9 mouse cellular contexts compared by ENCODE assay signal in the genomic region with DNA sequence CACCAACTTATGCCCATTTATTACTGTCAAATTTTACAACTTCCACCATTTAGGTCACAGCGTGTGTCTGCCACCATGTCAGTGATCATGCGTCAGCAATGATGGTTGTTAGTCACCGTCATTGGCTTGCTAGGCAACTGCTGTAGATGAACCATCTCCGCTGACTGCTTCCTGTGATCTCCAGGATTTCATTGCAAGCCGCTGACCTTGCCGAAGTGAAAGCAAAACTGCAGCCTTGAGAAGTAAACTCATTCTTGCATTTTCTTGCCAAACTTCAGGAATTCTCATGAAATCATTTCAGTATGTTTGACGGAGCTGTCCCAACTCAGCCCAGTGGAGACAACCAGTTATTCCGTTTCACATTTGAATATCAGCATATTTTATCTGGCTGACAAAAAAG.
DNase-seq lines count a peak whose midpoint lies in the region; ATAC-seq and TF ChIP-seq lines count a peak whose summit lies in the region.
"Had no signal": no experiment of that assay in that cellular context is flagged by ENCODE, and none has a peak within 500 bp of the region (broad histone marks: within the 10 kb centered on the region; RNA-seq: fewer than 3 reads in every experiment).

No protein-coding gene starts in this region.

- no peaks in the 10 kb centered on the region for H3K4me1 ChIP-seq in kidney, postnatal 0 days (replicated peaks; ENCODE audit: insufficient read depth, low read length)
- H3K4me1 ChIP-seq in small intestine, adult 2 months (ENCODE audit: control insufficient read depth, insufficient read depth, insufficient read length, low read length), result no peaks in the 10 kb centered on the region
- no peaks in the 10 kb centered on the region for H3K4me1 ChIP-seq in intestine, embryonic 15.5 days (replicated peaks)

- no peak for TF ChIP-seq CTCF in kidney, postnatal 0 days (IDR thresholded peaks at IDR 0.05; ENCODE audit: low read depth)
- TF ChIP-seq CTCF in small intestine, adult 2 months (IDR thresholded peaks at IDR 0.05; ENCODE audit: extremely low read depth, insufficient read length, insufficient replicate concordance, low read depth, low read length), result no peak

- 66% methylated on average over 8 of the region's 8 CpGs for WGBS in kidney, postnatal 0 days
- WGBS in small intestine, adult 2 months, result 77% methylated on average over 8 of the region's 8 CpGs
- WGBS in intestine, embryonic 15.5 days, result 85% methylated on average over 8 of the region's 8 CpGs

- no peaks in the 10 kb centered on the region for H3K27me3 ChIP-seq in kidney, postnatal 0 days (ENCODE audit: insufficient read depth, low read length)
- H3K27me3 ChIP-seq in small intestine, adult 2 months (ENCODE audit: control insufficient read depth, insufficient read depth, low read length), result no peaks in the 10 kb centered on the region
- no peaks in the 10 kb centered on the region for H3K27me3 ChIP-seq in intestine, embryonic 15.5 days (replicated peaks)

- DNase-seq in ovary, adult 18-20 months (ENCODE audit: low spot score), result peak; percentile 26
- DNase-seq in ovary, postnatal 10 days (ENCODE audit: low spot score), result no peak
- DNase-seq in adrenal gland, postnatal 25 days, result peak; percentile 46
- DNase-seq in kidney, postnatal 0 days (ENCODE audit: low spot score), result peak; percentile 46
- DNase-seq in right cerebral cortex, postnatal 14 days, result no peak
- DNase-seq in left cerebral cortex, postnatal 10 days (ENCODE audit: extremely low spot score in 1 of 2, low spot score in 2 of 2), result no peak
- DNase-seq: left cerebral cortex, postnatal 4 days had no signal

- intact Hi-C loops in left cerebral cortex, postnatal 10 days (cut with DNase I), result no loop called here

- H3K36me3 ChIP-seq in kidney, postnatal 0 days (ENCODE audit: insufficient read depth, low read length), result no peaks in the 10 kb centered on the region
- H3K36me3 ChIP-seq in small intestine, adult 2 months (ENCODE audit: control insufficient read depth, insufficient read depth, low read length), result no peaks in the 10 kb centered on the region
- H3K36me3 ChIP-seq in intestine, embryonic 15.5 days, result no peaks in the 10 kb centered on the region

- H3K4me3 ChIP-seq in kidney, postnatal 0 days (replicated peaks; ENCODE audit: low read depth, low read length), result no peak overlapping the region
- H3K4me3 ChIP-seq in small intestine, adult 2 months (ENCODE audit: low read depth, low read length), result no peak overlapping the region
- no peak overlapping the region for H3K4me3 ChIP-seq in intestine, embryonic 15.5 days (replicated peaks)

- H3K4me2 ChIP-seq in kidney, postnatal 0 days (ENCODE audit: low read length), result 0 out of 2 replicates have a peak overlapping the region, but pooled peaks have one; percentile 6
- H3K4me2 ChIP-seq in intestine, embryonic 15.5 days (replicated peaks), result no peak overlapping the region

- no peaks in the 10 kb centered on the region for H3K9me3 ChIP-seq in kidney, postnatal 0 days (replicated peaks; ENCODE audit: low read length)
- H3K9me3 ChIP-seq in intestine, embryonic 15.5 days, result no peaks in the 10 kb centered on the region

- TF ChIP-seq POLR2A in small intestine, adult 2 months (IDR thresholded peaks at IDR 0.05; ENCODE audit: low read depth, low read length), result no peak

- peak overlapping the region; percentile 42; the same call in 1 of the 2 replicates for H3K27ac ChIP-seq in kidney, postnatal 0 days
- H3K27ac ChIP-seq in small intestine, adult 2 months (ENCODE audit: insufficient read depth, low read depth, low read length), result peak overlapping the region; percentile 58; the same call in 1 of the 2 replicates
- no peak overlapping the region for H3K27ac ChIP-seq in intestine, embryonic 15.5 days

- ATAC-seq in kidney, postnatal 0 days (replicated peaks; ENCODE audit: low FRiP score, low read depth), result no peak
- ATAC-seq in intestine, embryonic 15.5 days, result no peak

- H3K9ac ChIP-seq in kidney, postnatal 0 days (ENCODE audit: low read depth, low read length), result no peak overlapping the region
- no peak overlapping the region for H3K9ac ChIP-seq in intestine, embryonic 15.5 days

Comparison
In these comparisons a context has a peak if more than half of its experiments do, and no peak if none do; other contexts are left out.
1. DNase-seq: peak in ovary, adult 18-20 months (single experiment), adrenal gland, postnatal 25 days (single experiment) and kidney, postnatal 0 days (single experiment); none in ovary, postnatal 10 days (single experiment), right cerebral cortex, postnatal 14 days (single experiment) and left cerebral cortex, postnatal 10 days (0 of 2).